ENCODE assay signal across 13 mouse cellular contexts in the genomic region with DNA sequence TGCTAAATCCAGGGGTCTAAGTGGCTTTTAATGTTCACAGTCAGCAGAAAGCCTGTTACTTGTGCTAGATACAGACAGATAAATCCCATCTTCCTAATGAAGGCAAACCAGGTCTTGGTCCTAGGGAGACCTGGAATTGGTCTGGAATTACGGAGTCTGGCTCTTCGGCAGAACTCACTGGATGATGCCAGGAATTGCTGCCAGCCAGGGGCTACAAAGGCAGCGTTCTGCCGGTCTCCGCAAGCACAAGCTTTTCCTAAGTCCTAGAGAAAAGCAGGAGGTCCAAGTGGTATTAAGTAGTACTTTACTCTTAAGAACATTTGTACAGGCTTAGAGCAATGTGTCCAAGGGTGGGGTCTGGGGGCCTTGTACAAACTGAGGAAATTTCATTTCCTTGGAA. TPM values are rescaled to one million over a fixed set of nuclear protein-coding genes. Genes with fewer than 3 reads are reported as not detected.
A peak's percentile ranks its signal among the peaks of the same experiment; 100 is the strongest.
DNase-seq lines count a peak whose midpoint lies in the region; ATAC-seq and TF ChIP-seq lines count a peak whose summit lies in the region.
"Had no signal": no experiment of that assay in that cellular context is flagged by ENCODE, and none has a peak within 500 bp of the region (broad histone marks: within the 10 kb centered on the region; RNA-seq: fewer than 3 reads in every experiment).

No protein-coding gene starts in this region.

- no peak for TF ChIP-seq CTCF in cortical plate, adult 2 months (IDR thresholded peaks at IDR 0.05; ENCODE audit: extremely low read depth, insufficient read depth, low read length)

- no peak overlapping the region for H3K4me3 ChIP-seq in heart, embryonic 16.5 days (ENCODE audit: low read length)
- no peak overlapping the region for H3K4me3 ChIP-seq in cortical plate, adult 2 months (ENCODE audit: insufficient read depth, low read length)
- no peak overlapping the region for H3K4me3 ChIP-seq in embryonic facial prominence, embryonic 15.5 days (replicated peaks)
- no peak overlapping the region for H3K4me3 ChIP-seq in limb, embryonic 14.5 days (replicated peaks; ENCODE audit: low read length)
- H3K4me3 ChIP-seq: neural tube, embryonic 12.5 days had no signal

- no peak overlapping the region for H3K9ac ChIP-seq in heart, embryonic 16.5 days (ENCODE audit: low read length)
- no peak overlapping the region for H3K9ac ChIP-seq in embryonic facial prominence, embryonic 15.5 days
- H3K9ac ChIP-seq in limb, embryonic 14.5 days (ENCODE audit: low read depth, low read length, severe bottlenecking): no peak overlapping the region
- H3K9ac ChIP-seq: neural tube, embryonic 12.5 days had no signal

- H3K9me3 ChIP-seq in heart, embryonic 16.5 days (replicated peaks; ENCODE audit: control insufficient read depth, low read length): no peaks in the 10 kb centered on the region
- H3K9me3 ChIP-seq in embryonic facial prominence, embryonic 15.5 days (replicated peaks): no peaks in the 10 kb centered on the region
- H3K9me3 ChIP-seq in limb, embryonic 14.5 days (ENCODE audit: control insufficient read depth, low read length): no peaks in the 10 kb centered on the region
- H3K9me3 ChIP-seq: neural tube, embryonic 12.5 days had no signal

- peaks cover 9% of the 10 kb centered on the region for H3K4me1 ChIP-seq in heart, embryonic 16.5 days (ENCODE audit: control insufficient read depth, insufficient read depth, low read length)
- no peaks in the 10 kb centered on the region for H3K4me1 ChIP-seq in cortical plate, adult 2 months (ENCODE audit: control insufficient read depth, insufficient read depth, low read length)
- H3K4me1 ChIP-seq in embryonic facial prominence, embryonic 15.5 days: peaks cover 75% of the 10 kb centered on the region
- peaks cover 42% of the 10 kb centered on the region for H3K4me1 ChIP-seq in limb, embryonic 14.5 days (ENCODE audit: control insufficient read depth, insufficient read depth, low read length)

- 76% methylated on average over 5 of the region's 5 CpGs for WGBS in heart, embryonic 16.5 days
- WGBS in embryonic facial prominence, embryonic 15.5 days: 43% methylated on average over 5 of the region's 5 CpGs
- WGBS in limb, embryonic 14.5 days: 57% methylated on average over 5 of the region's 5 CpGs

- H3K27me3 ChIP-seq in heart, embryonic 16.5 days (ENCODE audit: control insufficient read depth, insufficient read depth, low read length): no peaks in the 10 kb centered on the region
- no peaks in the 10 kb centered on the region for H3K27me3 ChIP-seq in embryonic facial prominence, embryonic 15.5 days
- H3K27me3 ChIP-seq in limb, embryonic 14.5 days (ENCODE audit: control insufficient read depth, insufficient read depth, low read length): no peaks in the 10 kb centered on the region
- H3K27me3 ChIP-seq: neural tube, embryonic 12.5 days had no signal

- H3K36me3 ChIP-seq in heart, embryonic 16.5 days (ENCODE audit: control insufficient read depth, insufficient read depth): no peaks in the 10 kb centered on the region
- H3K36me3 ChIP-seq in embryonic facial prominence, embryonic 15.5 days: peaks cover 4% of the 10 kb centered on the region; the same call in 1 of the 2 replicates
- H3K36me3 ChIP-seq in limb, embryonic 14.5 days (ENCODE audit: control insufficient read depth, insufficient read depth, low read length): no peaks in the 10 kb centered on the region
- H3K36me3 ChIP-seq: neural tube, embryonic 12.5 days had no signal

- H3K4me2 ChIP-seq in heart, embryonic 16.5 days (ENCODE audit: low read depth, low read length): no peak overlapping the region
- H3K4me2 ChIP-seq in embryonic facial prominence, embryonic 15.5 days (replicated peaks): peak overlapping the region; percentile 3; the same call in 1 of the 2 replicates
- no peak overlapping the region for H3K4me2 ChIP-seq in limb, embryonic 14.5 days (replicated peaks; ENCODE audit: low read depth, low read length, severe bottlenecking)
- H3K4me2 ChIP-seq: neural tube, embryonic 12.5 days had no signal

- peak overlapping the region; percentile 23; the same call in 1 of the 2 replicates for H3K27ac ChIP-seq in heart, embryonic 16.5 days (ENCODE audit: low read length)
- H3K27ac ChIP-seq in cortical plate, adult 2 months (ENCODE audit: insufficient read depth, low read length): 0 out of 2 replicates have a peak overlapping the region, but pooled peaks have one; percentile 24
- H3K27ac ChIP-seq in embryonic facial prominence, embryonic 15.5 days (replicated peaks): peak overlapping the region; percentile 65
- H3K27ac ChIP-seq in limb, embryonic 14.5 days (replicated peaks; ENCODE audit: low read depth, low read length): 0 out of 2 replicates have a peak overlapping the region, but pooled peaks have one; percentile 52

- no peak for DNase-seq in heart, adult 11 months
- DNase-seq in limb, embryonic 14.5 days (ENCODE audit: low spot score): peak; percentile 47
- DNase-seq in layer of hippocampus, adult 11-12 months (ENCODE audit: low spot score): no peak
- DNase-seq in lung, postnatal 4 days: no peak
- DNase-seq: kidney, adult 8-10 months; layer of hippocampus, postnatal 36 days; lung, postnatal 10 days; thymus, postnatal 36 days had no signal

- no peak for TF ChIP-seq POLR2A in cortical plate, adult 2 months (IDR thresholded peaks at IDR 0.05; ENCODE audit: extremely low read depth, insufficient read depth, low read length)
- no peak for TF ChIP-seq POLR2A in limb, embryonic 14.5 days (IDR thresholded peaks at IDR 0.05; ENCODE audit: borderline replicate concordance, extremely low read depth, insufficient read depth, insufficient read length)

- no peak for ATAC-seq in heart, embryonic 16.5 days (replicated peaks; ENCODE audit: extremely low read depth, insufficient read depth, low FRiP score)
- no peak for ATAC-seq in embryonic facial prominence, embryonic 15.5 days (ENCODE audit: insufficient number of reproducible peaks, low FRiP score, low TSS enrichment, low read depth)
- ATAC-seq in limb, embryonic 14.5 days (ENCODE audit: low FRiP score, low read depth): no peak
- no peak for ATAC-seq in megakaryocyte-erythroid progenitor cell, adult 5-6 weeks (replicated peaks; ENCODE audit: low FRiP score, low TSS enrichment, poor library complexity, severe bottlenecking)

RNA-seq across cellular contexts. Expression of a gene that starts 14.6 kb away (rescaled TPM):
- polyA plus RNA-seq in heart, embryonic 16.5 days (2015; fragmentation: Nextera tagmentation; extraction: Ambion mirVana): 20.8 and 21.2 TPM in 2 replicates
- polyA plus RNA-seq in cortical plate, adult 2 months (2012; rRNA removed): 8.0 and 9.2 TPM in 2 replicates
- 72.1 and 74.8 TPM in 2 replicates for polyA plus RNA-seq in embryonic facial prominence, embryonic 15.5 days (2015; fragmentation: Nextera tagmentation; extraction: Ambion mirVana)
- polyA plus RNA-seq in limb, embryonic 14.5 days (2012; rRNA removed): 69.9 and 74.4 TPM in 2 replicates
- 78.1 TPM in 2 replicates for polyA plus RNA-seq in limb, embryonic 14.5 days (2014; fragmentation: Nextera tagmentation; extraction: Ambion mirVana)
- 3.0 and 8.8 TPM in 2 replicates for total RNA-seq in megakaryocyte-erythroid progenitor cell, adult 5-6 weeks (2014; fragmentation: Nextera tagmentation)
- total RNA-seq in megakaryocyte-erythroid progenitor cell, adult 5-6 weeks (2017): 4.0 and 4.5 TPM in 2 replicates

RNA-seq across cellular contexts. Expression of a gene that starts 22.4 kb away (rescaled TPM):
- polyA plus RNA-seq in heart, embryonic 16.5 days (2015; fragmentation: Nextera tagmentation; extraction: Ambion mirVana): 81.6 and 84.4 TPM in 2 replicates
- 28.3 and 28.7 TPM in 2 replicates for polyA plus RNA-seq in cortical plate, adult 2 months (2012; rRNA removed)
- polyA plus RNA-seq in embryonic facial prominence, embryonic 15.5 days (2015; fragmentation: Nextera tagmentation; extraction: Ambion mirVana): 101 and 106 TPM in 2 replicates
- polyA plus RNA-seq in limb, embryonic 14.5 days (2012; rRNA removed): 34.8 and 38.5 TPM in 2 replicates
- 125 and 128 TPM in 2 replicates for polyA plus RNA-seq in limb, embryonic 14.5 days (2014; fragmentation: Nextera tagmentation; extraction: Ambion mirVana)
- total RNA-seq in megakaryocyte-erythroid progenitor cell, adult 5-6 weeks (2014; fragmentation: Nextera tagmentation): 24.6 and 28.1 TPM in 2 replicates
- 8.6 and 11.2 TPM in 2 replicates for total RNA-seq in megakaryocyte-erythroid progenitor cell, adult 5-6 weeks (2017)
